Mouse (Mus musculus) heart, embryonic 11.5 days (tissue): ENCODE measurements around the gene Plscr5. TPM values are rescaled to one million over a fixed set of nuclear protein-coding genes. Genes with fewer than 3 reads are reported as not detected.

Experiments used
- ATAC-seq: fragments of 200-750 bp; cut with Nextera tagmentation; replicated peaks from 2 replicates; pipeline ENCODE4 v1.8.0; 2017; ENCODE audit warnings: moderate library complexity; ENCODE audit not compliant: insufficient number of reproducible peaks, low FRiP score, low TSS enrichment
- H3K27ac ChIP-seq: fragments of 300-500 bp; sonication (generic); 2 replicates; pipeline ENCODE4 v1.5.1; 2014; ENCODE audit warnings: mild to moderate bottlenecking, low read depth, low read length
- H3K27me3 ChIP-seq: fragments of 300-500 bp; sonication (generic); 2 replicates; pipeline ENCODE4 v1.6.1; 2014; ENCODE audit warnings: mild to moderate bottlenecking, low read length, mixed read lengths; ENCODE audit not compliant: control insufficient read depth, insufficient read depth
- H3K36me3 ChIP-seq: fragments of 300-500 bp; sonication (generic); 2 replicates; pipeline ENCODE4 v1.6.1; 2014; ENCODE audit warnings: mild to moderate bottlenecking, low read length, moderate library complexity, mixed read lengths; ENCODE audit not compliant: control insufficient read depth, insufficient read depth
- H3K4me1 ChIP-seq: fragments of 300-500 bp; sonication (generic); 2 replicates; pipeline ENCODE4 v1.6.1; 2014; ENCODE audit warnings: low read length; ENCODE audit not compliant: control insufficient read depth, insufficient read depth
- H3K4me2 ChIP-seq: fragments of 300-500 bp; sonication (generic); 2 replicates; pipeline ENCODE4 v1.6.1; 2014; ENCODE audit warnings: mild to moderate bottlenecking, moderate library complexity
- H3K4me3 ChIP-seq: fragments of 300-500 bp; sonication (generic); 2 replicates; pipeline ENCODE4 v1.5.1; 2014; ENCODE audit warnings: low read depth, low read length
- H3K9ac ChIP-seq: fragments of 300-500 bp; sonication (generic); 2 replicates; pipeline ENCODE4 v1.6.1; 2014; ENCODE audit warnings: mild to moderate bottlenecking, low read depth, low read length, moderate library complexity
- H3K9me3 ChIP-seq: fragments of 300-500 bp; sonication (generic); replicated peaks from 2 replicates; pipeline ENCODE4 v1.6.1; 2016; ENCODE audit warnings: low read length; ENCODE audit not compliant: control insufficient read depth
- WGBS: fragments of 180-500 bp; shearing (Covaris S2); extraction: QIAGEN DNeasy Blood & Tissue Kit; methylation state at CpG from one replicate; pipeline ENCODE4 v1.1.7; 2014; ENCODE audit not compliant: insufficient replicate concordance; 5-methylcytosine and 5-hydroxymethylcytosine counted together
- polyA plus RNA-seq: library from polyadenylated mRNA; unstranded; fragments of >200 nt; fragmentation: Nextera tagmentation; extraction: Ambion mirVana; gene quantifications from 2 replicates; pipeline ENCODE4 v1.2.1, GENCODE M21; 2014

The Plscr5 gene
- polyA plus RNA-seq, 1 experiment from 2014 or later: not detected

GRCm38 (mm10) chr9:92220151-92220550, 27.4 kb downstream of the Plscr5 start:
- Histone ChIP-seq H3K27me3 (no peaks in the 10 kb centered on the region), H3K9ac (no peak overlapping the region), H3K36me3 (no peaks in the 10 kb centered on the region), H3K4me1 (no peaks in the 10 kb centered on the region), H3K9me3 (no peaks in the 10 kb centered on the region), H3K4me2 (no peak overlapping the region), H3K27ac (no peak overlapping the region), H3K4me3 (no peak overlapping the region)
- ATAC-seq: no peak
- 66% methylated on average over 3 of the region's 3 CpGs for WGBS

- no peak overlapping the region for H3K9ac ChIP-seq
- H3K27me3 ChIP-seq: no peaks in the 10 kb centered on the region
- no peaks in the 10 kb centered on the region for H3K9me3 ChIP-seq
- no peak overlapping the region for H3K4me3 ChIP-seq
- H3K36me3 ChIP-seq: no peaks in the 10 kb centered on the region
- no peak overlapping the region for H3K27ac ChIP-seq
- no peaks in the 10 kb centered on the region for H3K4me1 ChIP-seq
- no peak for ATAC-seq
- H3K4me2 ChIP-seq: no peak overlapping the region
Measured at GRCm38 (mm10) chr9:92221480-92221879, 28.7 kb downstream of the Plscr5 start.

- ATAC-seq: no peak
- Histone ChIP-seq H3K27ac (no peak overlapping the region), H3K9ac (no peak overlapping the region), H3K36me3 (no peaks in the 10 kb centered on the region), H3K4me2 (no peak overlapping the region), H3K4me3 (no peak overlapping the region), H3K27me3 (no peaks in the 10 kb centered on the region), H3K9me3 (no peaks in the 10 kb centered on the region), H3K4me1 (no peaks in the 10 kb centered on the region)
- WGBS: 82% methylated on average over 1 of the region's 1 CpGs
Measured at GRCm38 (mm10) chr9:92224598-92225231, 32.0 kb downstream of the Plscr5 start.

- WGBS: 74% methylated on average over 3 of the region's 3 CpGs
- H3K4me2 ChIP-seq: no peak overlapping the region
- no peaks in the 10 kb centered on the region; the same call in 1 of the 2 replicates for H3K4me1 ChIP-seq
Measured at GRCm38 (mm10) chr9:92226127-92226655, 33.5 kb downstream of the Plscr5 start.

GRCm38 (mm10) chr9:92226795-92227194, 34.1 kb downstream of the Plscr5 start:
- ATAC-seq: no peak

More at GRCm38 (mm10) chr9:92226127-92226655, 33.5 kb downstream of the Plscr5 start:
- H3K27ac ChIP-seq: no peak overlapping the region
- no peaks in the 10 kb centered on the region for H3K9me3 ChIP-seq
- no peak overlapping the region for H3K4me3 ChIP-seq
- H3K27me3 ChIP-seq: no peaks in the 10 kb centered on the region
- no peaks in the 10 kb centered on the region for H3K36me3 ChIP-seq
- no peak overlapping the region for H3K9ac ChIP-seq
- ATAC-seq: no peak

GRCm38 (mm10) chr9:92228867-92229832, 36.4 kb downstream of the Plscr5 start:
- 80% methylated on average over 16 of the region's 16 CpGs for WGBS
- no peaks in the 10 kb centered on the region; the same call in 1 of the 2 replicates for H3K4me1 ChIP-seq
- no peaks in the 10 kb centered on the region for H3K27me3 ChIP-seq
- H3K27ac ChIP-seq: no peak overlapping the region
- H3K9me3 ChIP-seq: no peaks in the 10 kb centered on the region
- no peak overlapping the region for H3K4me3 ChIP-seq
- no peak for ATAC-seq
- no peak overlapping the region for H3K4me2 ChIP-seq
- H3K36me3 ChIP-seq: no peaks in the 10 kb centered on the region
- H3K9ac ChIP-seq: no peak overlapping the region

More at GRCm38 (mm10) chr9:92226795-92227194, 34.1 kb downstream of the Plscr5 start:
- Histone ChIP-seq H3K36me3 (no peaks in the 10 kb centered on the region), H3K4me2 (no peak overlapping the region), H3K9me3 (no peaks in the 10 kb centered on the region), H3K4me3 (no peak overlapping the region), H3K27me3 (no peaks in the 10 kb centered on the region), H3K9ac (no peak overlapping the region), H3K4me1 (no peaks in the 10 kb centered on the region; the same call in 1 of the 2 replicates), H3K27ac (no peak overlapping the region)
- whole genome bisulfite sequencing: 74% methylated on average over 3 of the region's 3 CpGs

- WGBS: 36% methylated on average over 2 of the region's 2 CpGs
- Histone ChIP-seq H3K4me2 (no peak overlapping the region), H3K4me3 (no peak overlapping the region), H3K27ac (no peak overlapping the region), H3K36me3 (no peaks in the 10 kb centered on the region), H3K9ac (no peak overlapping the region), H3K27me3 (no peaks in the 10 kb centered on the region), H3K4me1 (no peaks in the 10 kb centered on the region; the same call in 1 of the 2 replicates), H3K9me3 (no peaks in the 10 kb centered on the region)
- 0 out of 2 replicates have a peak, but pooled peaks have one; percentile 26 for ATAC-seq
Measured at GRCm38 (mm10) chr9:92229833-92230205, 37.1 kb downstream of the Plscr5 start.

GRCm38 (mm10) chr9:92234901-92235458, 42.2 kb downstream of the Plscr5 start:
- Histone ChIP-seq H3K9me3 (no peaks in the 10 kb centered on the region), H3K9ac (no peak overlapping the region), H3K4me2 (no peak overlapping the region), H3K27me3 (no peaks in the 10 kb centered on the region), H3K36me3 (no peaks in the 10 kb centered on the region), H3K27ac (no peak overlapping the region), H3K4me3 (no peak overlapping the region), H3K4me1 (no peaks in the 10 kb centered on the region; the same call in 1 of the 2 replicates)
- no peak for ATAC-seq
- WGBS: 81% methylated on average over 11 of the region's 11 CpGs
